Mouse (Mus musculus): ENCODE data around the gene Vldlr.

Gene Vldlr

DNA sequence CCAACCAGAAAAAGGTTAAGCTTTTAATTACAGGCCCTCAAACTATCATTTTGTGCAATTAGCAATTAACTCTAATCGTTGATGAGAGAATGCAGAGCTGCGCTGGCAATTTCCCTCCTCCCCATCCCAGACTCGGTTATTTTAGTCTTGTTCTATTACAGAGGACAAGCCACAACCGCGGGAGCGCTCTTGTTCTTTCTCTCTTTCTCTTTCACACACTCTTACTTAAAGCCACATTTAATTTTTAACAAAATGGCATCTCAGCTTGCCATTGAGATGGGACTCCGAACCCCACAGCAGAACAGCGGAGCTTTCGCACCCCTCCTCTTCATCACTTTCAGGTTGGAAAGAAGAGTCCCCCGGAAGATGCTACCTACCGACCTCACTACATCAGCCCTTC, at the start of gene Vldlr:
Vldlr (plus strand) TSS at position 167 of the 400 bp plus-strand sequence.
- DNase-seq (ENCODE audit: low spot score) = no peak

DNA sequence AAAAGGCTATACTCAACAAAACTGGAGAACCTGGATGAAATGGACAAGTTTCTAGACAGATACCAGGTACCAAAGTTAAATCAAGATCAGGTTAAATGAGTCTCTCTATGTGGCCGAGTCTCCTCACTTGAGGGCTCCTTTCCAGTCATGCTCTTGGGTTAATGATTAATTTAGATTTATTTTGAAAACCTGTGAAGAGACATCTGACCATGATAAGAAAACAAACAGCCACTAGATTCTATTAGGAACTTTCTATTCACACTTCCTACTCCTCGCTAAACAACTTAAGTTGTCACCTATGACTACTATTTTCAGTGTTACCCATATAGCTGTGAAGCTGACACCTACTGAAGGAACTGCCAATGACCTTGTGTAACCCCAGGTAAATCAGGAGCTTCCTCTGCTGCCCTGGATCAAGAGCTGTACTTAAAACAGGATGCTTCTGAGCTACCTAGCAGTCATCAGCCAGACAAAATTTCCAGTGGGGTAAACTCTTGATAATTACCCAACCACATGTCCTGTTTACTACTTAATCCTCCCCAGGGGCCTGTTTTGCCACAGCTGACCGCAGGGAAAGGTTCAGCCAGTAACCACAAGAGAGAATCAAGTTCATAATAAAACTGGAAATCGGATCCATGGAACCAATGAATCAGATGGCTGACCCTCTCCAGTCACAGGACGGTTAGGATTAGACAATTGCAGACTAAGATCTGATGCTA, 48.5 kb upstream of the Vldlr start:
- no peak for DNase-seq (ENCODE audit: low spot score)

DNA sequence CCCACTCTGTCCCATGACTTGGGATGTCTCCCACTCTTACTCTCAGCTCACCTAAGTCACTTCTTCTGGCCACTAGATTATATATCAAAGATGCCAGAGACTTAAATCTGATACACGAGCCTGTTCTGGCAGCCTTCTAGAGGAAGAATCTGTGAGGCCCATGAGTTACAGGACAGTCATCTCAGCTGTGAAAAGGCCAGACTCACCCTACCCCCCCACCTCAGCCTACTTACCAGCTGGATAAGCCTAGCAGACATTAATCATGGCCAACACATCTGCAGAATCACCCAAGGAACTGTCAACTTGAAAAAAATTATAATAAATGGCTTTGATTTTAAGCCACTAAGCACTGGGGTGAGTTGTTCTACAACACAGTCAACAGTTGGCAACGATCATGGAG, 42.4 kb upstream of the Vldlr start:
- DNase-seq (ENCODE audit: low spot score) = no peak

DNA sequence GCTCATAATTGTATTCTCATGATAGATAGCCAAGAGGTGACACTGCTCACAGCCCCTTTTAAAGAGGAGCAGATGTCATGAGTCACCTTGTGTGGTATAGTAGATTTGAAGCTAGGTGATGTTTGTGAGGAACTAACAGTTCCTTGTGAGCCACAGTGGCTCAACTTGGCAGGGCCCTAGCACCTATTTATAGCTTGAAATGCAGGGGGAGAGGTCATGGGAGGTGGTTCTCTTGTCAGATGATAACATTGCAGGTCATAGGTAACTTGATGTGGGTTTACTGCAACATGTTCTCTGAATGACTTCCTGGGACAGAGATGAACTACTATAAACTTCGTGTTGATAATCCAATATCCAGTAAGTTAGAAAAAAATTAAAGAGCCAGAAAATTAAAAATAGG, 40.7 kb upstream of the Vldlr start:
- DNase-seq (ENCODE audit: low spot score) = no peak

DNA sequence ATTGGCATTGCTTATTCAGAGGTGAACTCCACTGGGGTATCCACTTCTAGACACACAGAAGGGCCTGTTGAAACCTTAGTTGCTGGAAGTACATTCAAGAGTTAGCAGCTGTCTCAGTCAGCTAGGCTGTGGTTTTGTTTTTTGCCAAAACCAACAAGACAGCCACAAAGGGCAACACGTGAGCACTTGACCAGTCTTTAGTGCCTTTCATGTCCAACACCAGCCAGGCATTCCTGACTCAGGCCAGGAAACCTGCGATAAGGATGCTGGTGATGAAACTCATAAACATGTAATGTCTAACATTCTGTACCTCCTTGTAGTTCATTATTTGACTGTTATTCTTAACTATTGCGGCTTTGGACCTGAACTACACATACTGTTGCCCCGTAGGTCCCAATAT, 39.7 kb upstream of the Vldlr start:
- DNase-seq (ENCODE audit: low spot score) = peak; percentile 77

DNA sequence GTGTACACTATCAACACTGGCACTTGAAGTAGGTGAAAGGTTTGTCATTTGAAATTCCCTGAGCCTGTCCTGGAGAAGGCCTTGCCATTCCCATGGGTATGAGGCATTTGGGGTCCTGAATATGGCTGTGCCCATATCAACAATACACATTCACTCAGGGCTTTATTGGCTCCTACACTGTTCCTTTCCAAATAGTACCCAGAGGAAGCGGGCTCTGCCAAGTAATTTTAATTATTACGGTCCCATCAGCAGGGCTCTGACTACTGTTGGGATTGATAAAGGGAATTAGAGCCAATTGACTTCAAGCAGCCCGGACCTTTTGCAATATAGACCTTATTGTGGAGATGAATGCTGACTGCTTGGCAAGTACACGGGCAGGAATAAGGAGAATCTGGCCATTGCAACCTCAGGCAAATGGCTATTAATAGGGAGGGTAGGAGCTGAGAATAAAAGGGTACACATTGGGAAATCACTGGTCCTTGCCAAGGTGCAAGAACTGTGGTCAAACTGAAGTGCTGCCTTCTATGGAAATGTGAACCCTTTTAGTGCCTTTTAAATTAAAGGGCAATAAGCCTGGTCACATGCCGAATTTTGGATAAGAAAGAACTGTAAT, 38.0 kb upstream of the Vldlr start:
- DNase-seq (ENCODE audit: low spot score) = peak; percentile 62

DNA sequence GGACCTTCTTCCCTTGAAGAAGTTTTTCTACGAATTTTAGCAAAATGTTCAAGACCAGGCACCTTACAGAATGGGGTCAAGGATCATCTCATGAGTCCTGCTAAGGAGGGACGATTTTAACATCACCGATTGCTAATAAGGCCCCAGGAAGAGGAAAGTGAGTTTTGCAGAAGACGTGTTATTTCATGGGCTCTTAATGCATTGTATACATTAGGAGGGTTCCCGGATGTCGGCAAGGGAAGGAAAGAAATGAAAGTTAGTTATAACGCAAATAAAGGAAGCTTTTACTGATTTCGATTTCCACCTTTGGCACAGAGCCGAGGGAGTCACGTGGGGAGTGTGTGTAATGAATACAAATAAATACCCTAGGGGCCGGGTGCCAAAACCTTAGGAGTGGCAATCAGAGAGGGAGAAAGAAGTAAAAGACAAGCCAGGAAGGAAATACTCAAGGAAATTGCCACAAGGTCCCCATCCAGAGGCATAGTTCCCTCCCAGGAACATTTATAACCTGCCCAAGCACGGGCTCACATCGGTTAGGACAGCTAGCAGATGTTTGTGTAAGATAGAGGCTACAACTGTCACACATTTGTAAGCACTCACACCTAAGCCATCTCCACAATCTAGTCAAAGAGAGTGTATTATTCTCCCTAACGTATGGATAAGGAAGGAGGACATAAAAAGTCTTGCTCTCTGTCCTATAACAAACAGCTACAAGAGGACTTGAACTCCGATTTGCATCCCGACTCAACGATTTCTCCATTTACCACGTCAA, 35.7 kb upstream of the Vldlr start:
- peak; percentile 69 for DNase-seq (ENCODE audit: low spot score)

DNA sequence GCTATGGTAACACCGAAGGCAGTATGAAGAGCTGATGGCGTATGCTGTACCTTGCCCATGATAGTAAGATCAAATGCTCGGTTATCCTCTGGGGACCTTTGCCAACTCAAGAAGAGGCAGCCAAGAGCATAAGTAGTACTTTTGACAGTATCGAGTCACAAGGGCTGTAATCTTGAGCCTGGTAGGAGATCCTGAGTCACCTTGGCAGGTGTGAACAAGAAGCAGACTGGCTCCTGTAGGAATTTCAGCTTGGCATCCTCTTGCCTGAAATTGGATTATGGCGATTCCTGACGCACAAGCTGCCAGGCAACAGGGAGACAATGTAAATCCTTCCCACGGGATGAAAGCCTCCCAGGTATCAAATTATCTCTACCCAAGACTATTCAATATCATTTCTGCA, 32.8 kb upstream of the Vldlr start:
- DNase-seq (ENCODE audit: low spot score) = no peak

DNA sequence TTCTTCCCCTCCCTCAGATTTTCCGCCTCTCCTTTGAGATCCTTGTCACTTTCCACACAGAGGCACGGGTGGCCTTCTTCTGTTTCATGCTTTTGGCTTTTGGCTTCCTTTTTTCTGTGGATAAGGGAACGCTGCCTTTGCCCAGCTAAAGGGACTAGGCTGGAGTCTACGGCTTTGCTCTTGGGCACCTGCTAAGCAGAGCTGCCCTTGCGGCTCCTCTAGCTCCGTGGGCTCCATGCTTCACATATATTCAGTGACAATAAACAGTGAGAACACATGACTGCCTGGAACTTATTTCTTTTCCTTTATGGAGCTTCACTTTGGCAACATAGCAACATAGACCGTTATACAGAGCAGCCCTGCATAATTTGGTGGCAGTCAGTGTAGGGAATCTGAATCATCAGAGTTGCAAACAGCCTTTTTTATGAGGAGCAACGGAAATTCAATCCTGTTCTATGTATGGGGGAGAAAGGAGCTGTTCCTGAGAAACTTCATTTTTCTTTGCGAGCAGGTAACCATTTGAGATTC, 12.5 kb upstream of the Vldlr start:
- DNase-seq (ENCODE audit: low spot score) = no peak

DNA sequence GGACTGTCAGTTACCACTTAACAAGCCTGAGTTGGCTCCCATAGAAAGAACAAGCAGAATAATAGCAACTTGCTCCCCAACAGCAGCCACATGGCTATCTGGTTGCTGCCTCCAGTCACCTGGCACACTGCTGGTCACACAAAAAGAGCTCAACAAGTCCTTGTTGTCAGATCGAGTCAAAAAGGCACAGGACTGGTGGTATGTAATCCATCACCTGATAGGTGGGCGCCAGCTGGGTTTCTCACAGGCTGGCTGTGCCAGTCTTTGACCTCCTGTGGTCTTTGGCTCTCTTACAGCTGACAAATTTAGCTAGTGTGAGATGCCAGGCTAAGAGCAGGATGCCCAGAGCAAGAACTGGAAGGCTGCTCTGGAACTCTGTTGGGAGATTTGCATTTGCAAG, 5.3 kb upstream of the Vldlr start:
- DNase-seq (ENCODE audit: low spot score) = no peak

DNA sequence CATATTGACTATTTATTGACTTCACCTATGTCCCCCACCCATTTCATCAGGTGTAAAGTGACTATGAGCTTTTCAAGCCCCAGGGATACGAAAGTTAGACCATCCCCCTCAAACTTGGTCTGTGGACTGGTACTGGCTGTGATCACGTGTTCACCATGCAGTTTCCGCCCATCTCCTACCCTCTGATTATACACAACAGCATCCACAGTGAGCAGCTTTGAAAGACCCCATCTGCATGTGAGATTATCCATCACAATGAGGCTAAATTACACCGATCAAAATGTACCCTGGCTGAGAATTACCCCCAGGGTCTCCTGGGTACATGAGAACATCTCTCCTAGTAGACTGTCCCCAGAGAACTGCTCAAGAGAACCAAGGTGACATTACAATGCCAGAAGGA, 688 bp upstream of the Vldlr start:
- DNase-seq (ENCODE audit: low spot score) = no peak

DNA sequence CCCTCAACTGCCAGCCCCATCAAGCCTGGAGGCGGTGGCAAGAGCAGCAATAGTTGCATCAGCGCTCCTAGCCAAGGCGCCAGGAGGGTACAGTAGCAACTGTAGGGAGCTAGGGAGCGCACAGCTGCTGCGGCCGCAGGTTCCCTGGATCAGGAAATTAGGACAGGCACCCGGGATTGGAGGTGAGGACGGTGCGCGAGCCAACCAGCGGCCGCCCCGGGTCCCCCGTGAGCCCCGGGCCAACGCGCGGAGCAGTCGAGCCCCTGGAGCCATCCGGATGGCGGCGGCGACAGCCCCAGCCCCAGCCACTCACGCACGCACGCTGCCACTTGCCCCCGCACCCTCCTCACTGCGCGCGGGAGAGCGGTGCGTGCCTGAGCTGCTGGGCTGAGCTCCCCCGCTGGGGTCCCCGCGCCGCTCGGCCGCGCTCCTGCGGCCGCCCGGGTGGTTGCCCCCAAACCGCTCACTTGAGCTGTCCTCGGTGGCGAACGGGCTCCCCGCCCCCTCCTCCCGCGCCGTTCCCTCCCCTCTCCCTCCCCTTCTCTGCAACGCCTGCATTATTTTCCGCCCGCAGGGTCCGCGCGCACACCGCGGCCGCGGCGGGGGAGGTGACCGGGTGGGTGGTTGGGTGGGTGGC, 601 bp downstream of the Vldlr start:
- peak; percentile 48 for DNase-seq (ENCODE audit: low spot score)

DNA sequence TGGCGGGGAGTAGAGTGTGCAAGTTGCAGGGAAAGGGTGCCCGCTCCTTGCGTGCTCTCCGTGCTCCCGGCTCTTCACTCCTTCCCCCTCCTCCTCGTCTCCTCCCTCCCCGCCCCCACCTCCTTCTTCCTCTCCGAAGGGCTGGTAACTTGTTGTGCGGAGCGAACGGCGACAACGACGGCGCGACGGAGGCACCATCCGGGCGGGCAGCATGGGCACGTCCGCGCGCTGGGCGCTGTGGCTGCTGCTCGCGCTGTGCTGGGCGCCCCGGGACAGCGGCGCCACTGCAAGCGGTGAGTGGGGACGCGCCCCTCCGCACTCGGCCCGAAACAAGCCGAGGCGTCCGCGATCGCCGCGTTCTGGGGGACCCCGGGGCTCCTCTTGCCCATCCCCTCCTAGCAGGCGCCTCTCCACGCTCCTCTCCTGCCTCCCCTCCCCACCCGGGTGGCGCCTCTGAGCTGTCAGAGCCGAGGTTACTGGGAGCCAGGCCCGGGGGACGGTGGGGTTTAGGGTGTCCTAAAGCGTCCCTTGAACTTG, 1.2 kb downstream of the Vldlr start:
- no peak for DNase-seq (ENCODE audit: low spot score)

DNA sequence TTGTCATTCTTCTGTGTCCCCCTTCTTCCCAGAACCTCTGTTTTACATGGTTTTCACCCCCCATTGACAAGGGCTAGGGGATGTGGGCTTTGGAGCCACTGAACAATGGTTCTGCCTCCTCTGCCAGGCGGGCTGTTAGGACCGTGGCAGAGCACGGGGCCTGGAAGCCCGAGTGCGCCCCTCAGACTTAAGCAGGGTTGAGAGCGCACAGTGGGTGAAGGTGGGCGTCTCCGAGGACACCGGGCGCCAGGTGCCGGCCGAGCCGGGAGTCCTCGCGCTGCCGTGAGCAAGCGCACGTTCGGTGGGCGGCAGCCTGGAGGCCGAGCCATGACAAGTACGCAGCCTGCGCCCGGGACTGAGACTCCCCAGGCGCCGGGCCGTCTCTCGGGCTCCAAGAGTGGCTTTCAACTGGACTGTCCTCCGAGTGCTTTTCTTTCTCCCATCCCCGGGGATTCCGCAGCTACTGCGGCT, 1.7 kb downstream of the Vldlr start:
- no peak for DNase-seq (ENCODE audit: low spot score)

DNA sequence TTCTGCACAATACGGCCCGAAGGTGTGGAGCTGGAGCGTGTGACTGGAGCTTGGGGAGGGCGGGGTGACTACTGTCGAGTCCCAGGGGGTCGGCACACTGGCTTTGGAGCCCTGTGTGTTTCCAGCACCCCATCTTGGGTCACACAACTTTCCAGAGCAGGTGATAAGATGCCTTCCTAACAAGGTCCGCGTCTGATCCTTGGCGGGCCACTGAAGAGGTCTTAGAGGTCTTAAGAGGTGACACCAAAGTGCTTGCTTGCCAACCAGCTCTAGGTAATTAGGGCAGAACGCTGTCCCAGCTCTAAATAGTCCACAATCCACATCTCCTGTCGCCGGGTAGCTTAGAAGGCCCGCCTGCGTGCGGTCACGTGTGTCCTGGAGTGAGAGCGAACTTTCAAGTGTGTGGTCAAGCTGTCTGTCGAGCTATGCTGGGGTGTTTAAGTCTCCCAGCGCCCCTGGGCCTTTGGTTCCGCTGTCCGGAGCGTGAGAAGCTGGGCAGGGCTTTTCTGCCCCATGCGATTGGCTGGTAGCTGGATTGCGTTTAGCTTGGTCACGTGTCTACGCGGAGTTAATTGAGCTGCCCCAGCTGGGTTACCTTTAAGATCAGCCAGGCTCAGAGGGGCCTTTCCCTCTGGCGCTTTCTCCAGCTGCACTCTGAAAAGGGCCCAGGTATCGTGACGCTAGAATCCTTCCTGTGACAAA, 2.4 kb downstream of the Vldlr start:
- DNase-seq (ENCODE audit: low spot score) = peak; percentile 90

DNA sequence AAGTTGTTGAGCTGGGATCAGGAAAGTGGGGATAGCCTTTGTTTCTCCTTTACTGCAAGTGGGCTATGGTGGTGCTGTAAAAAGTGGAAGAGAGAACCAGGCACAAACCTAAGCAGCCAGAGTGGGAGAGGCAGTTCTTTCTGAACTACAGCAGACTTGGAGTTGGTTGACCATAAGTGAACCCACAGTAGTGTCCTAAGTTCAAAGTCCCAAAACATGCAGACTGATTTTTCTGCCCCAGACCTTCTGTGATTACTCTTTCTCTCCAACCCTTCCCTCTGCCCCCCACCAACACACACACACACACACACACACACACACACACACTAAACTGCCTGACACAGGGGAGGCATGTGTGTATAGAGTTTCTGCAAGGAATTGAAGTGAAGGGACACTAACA, 3.3 kb downstream of the Vldlr start:
- DNase-seq (ENCODE audit: low spot score) = no peak

DNA sequence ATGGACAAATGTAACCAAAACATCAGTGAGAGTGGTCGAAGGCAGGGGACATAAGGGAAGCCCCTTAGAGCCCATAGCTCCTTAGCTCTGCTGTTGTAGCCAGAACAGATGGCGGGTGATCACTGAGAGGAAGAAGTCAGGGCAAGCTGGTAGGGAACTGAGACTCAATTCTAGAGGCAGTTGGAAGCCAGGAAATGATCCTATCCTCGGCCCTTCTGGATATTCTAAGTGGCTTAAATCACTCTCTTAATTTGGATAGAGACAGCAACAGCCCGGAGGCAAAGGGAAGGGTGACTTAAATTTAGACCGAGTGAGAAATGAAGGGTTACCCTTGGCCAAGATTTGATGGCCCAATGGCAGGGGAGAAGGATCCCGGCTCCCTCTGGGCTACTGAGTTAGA, 6.8 kb downstream of the Vldlr start:
- no peak for DNase-seq (ENCODE audit: low spot score)

DNA sequence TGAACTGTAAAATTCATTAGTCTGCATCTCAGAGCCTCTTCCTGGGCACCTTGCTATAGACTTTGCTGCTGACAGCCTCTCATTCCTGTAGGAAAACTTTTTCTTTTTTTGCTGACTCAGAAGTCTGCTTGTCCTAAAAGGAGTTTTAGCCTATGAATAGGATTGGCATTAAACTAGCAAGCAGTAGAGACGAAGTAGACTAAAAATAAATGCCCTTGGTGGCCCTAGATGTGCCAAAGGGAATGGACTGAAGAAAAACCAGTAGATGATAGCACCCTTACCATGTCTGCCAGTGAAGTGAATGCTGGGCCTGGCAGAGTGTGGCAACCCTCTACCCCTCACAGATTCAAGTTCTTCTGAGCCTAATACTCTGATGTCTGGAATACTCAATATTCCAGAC, 8.1 kb downstream of the Vldlr start:
- DNase-seq (ENCODE audit: low spot score) = no peak

DNA sequence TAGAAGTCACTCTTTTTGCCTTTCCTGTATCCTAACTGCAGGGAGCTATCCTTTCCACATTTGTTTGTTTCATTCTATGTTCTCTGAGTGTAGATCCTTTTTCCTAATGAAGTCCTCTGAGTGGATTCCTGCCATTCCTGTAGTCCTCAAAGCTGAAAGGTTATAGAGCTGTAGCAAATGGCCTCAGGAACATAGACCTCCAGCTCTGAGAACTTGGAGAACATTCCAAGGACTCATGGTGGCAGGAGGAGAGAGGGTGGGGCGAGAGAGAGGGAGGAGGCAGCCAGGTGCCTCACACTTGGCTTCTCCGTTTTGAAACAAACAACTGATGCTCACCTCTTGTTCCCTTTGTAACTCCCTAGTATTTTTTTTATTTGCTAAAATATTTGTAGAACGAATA, 10.3 kb downstream of the Vldlr start:
- peak; percentile 32 for DNase-seq (ENCODE audit: low spot score)

DNA sequence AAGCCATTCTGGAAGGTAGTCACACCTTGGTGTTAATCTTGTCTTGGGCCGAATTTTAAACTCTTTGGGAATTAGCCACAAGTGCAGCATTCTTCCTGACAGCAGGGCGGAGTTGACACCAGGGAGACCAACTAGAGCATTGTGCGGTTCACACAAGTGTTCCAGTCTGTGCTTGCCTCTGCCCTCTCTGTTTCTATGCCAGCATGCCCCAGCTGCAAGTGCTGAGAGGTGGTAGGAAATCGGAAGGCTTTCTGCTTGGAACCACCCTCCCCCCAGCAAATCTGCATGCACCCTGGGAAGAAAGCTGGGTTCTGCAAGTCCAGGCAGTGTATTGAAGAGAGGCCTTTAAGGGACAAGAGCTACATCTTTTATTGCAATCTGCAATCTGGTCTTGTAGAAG, 10.8 kb downstream of the Vldlr start:
- no peak for DNase-seq (ENCODE audit: low spot score)

DNA sequence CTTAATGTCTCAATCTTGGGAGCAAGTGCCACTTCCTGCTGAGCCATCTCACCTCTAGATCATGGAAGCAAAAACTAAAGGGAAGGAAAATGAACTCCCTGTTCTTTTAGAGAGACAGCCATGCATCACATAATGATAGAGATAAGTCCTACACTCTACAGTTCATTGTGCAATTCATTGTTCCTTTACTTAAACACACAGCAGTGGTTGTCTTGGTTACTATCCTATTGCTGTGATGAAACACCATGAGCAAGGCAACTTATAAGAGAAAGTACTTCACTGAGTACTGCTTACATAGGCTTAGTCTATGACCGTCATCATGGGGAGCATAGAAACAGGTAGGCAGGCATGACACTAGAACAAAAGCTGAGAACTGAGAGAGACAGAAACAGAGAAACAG, 12.0 kb downstream of the Vldlr start:
- peak; percentile 10 for DNase-seq (ENCODE audit: low spot score)

DNA sequence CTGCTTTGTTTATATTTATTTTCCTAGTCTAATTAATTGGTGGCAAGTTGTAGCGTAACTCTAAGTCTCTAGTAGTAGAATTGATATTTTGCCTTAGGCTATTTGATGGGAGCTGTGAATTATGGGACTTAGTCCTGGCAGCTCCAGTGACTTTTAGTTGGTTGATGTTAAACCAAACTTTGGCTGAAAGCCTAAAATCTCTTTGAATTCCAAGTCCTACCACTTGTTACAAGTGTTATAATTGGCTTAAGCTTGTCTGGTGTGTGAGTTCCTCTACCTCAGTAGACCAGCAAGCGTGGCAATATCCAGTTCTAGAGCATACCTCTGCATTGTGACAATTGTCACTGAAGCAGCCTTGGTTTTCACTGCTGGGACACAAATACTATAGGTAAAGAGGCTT, 17.1 kb downstream of the Vldlr start:
- peak; percentile 53 for DNase-seq (ENCODE audit: low spot score)
